Mouse (Mus musculus) retina, embryonic 14.5 days (tissue): ENCODE data around the gene Mettl22.

Experiments used
- DNase-seq: peaks from one replicate; pipeline ENCODE4 v3.0.0-alpha.2; 2015; ENCODE audit warnings: low spot score

The Mettl22 gene

GRCm38 (mm10) chr16:8512830-8513229, 42.2 kb downstream of the Mettl22 start:
- no peak for DNase-seq

- peak; percentile 96 for DNase-seq
Observed at GRCm38 (mm10) chr16:8513236-8513906, 42.8 kb downstream of the Mettl22 start, which contains the start of gene Abat. Abat (plus strand) TSS chr16:8513429.

GRCm38 (mm10) chr16:8514180-8514579, 43.6 kb downstream of the Mettl22 start:
- DNase-seq = no peak

DNA sequence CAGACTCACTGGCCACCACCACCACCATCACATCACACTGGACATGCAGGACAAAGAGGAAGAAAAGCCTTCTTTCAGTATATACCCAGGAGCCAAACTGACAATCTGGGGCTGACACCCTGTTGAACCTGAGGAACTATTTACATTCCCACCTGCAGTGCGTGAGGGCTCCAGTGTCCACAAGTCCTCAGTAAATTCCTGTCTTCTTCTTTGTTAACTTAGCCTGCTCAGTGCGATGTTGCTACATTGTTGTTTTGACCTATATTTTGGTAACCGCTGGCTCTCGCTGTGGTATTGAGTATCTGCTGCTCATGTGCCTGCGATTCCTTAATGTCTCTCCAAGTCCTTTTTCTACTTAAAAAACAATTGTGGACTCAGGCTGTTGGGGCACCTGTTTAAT, 49.9 kb downstream of the Mettl22 start:
- DNase-seq = no peak

- no peak for DNase-seq
Observed at GRCm38 (mm10) chr16:8521322-8521721, 50.7 kb downstream of the Mettl22 start.

- DNase-seq = peak; percentile 44
Observed at GRCm38 (mm10) chr16:8523480-8524144, 53.0 kb downstream of the Mettl22 start.

- DNase-seq = no peak
Observed at GRCm38 (mm10) chr16:8524163-8524847, 53.7 kb downstream of the Mettl22 start.

DNA sequence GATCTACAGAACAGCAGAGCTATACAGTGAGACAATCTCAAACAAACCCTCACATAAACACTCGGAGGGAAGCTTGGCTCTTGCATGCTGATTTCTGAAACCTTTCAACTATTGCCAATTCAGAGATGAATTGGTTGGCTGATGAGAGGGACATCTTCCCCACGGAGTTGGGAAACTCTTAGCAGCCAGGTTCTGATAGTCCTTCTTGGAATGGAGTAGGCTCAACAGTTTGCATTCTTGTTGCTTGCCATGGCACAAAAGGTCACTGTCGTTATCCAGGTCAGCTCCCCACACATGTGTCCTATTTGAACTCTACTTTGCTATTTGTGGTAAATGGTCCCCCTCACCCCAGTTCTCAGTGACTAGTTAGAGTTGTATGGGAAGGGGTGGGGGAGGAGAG, 54.7 kb downstream of the Mettl22 start:
- DNase-seq = no peak

DNA sequence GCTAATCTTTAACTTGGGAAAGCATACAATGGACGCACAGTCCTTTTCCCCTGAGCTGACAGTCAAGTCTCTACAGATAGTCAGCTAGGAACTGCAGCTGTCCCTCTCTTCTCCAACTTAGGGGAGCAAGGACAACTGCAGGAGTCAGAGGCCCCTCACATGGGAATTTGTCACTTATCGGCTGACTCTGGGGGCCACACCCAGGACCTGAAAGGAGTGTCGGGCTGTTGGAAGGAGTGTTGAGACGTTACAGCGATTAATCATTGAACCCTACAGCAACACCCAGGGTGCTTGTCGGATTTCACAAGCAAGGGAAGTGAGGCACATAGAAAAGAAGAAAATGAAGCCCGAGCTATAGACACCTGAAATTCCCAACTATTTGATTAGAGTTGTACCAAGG, 55.3 kb downstream of the Mettl22 start:
- no peak for DNase-seq

GRCm38 (mm10) chr16:8529389-8529788, 58.8 kb downstream of the Mettl22 start:
- no peak for DNase-seq

GRCm38 (mm10) chr16:8530018-8530417, 59.4 kb downstream of the Mettl22 start:
- no peak for DNase-seq

DNA sequence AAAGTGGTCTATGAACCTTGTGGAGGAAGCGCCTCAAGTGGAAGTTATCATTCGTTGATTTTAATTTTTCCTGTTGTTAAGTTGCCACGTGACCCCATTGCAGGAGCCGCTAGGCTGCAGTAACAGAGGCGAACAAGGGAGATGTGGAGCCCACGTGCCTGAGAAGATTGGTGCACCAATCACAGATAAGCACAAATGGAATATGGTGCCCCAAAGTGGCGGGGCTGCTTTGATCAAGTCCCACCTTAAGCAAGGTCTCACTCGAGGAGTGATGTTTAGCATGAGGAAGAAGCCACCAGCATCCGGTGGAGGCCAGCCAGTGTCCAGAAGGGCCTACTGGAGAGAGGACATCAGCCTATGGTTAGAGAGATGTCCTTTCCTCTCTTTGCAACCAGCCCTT, 61.9 kb downstream of the Mettl22 start:
- DNase-seq = no peak

- DNase-seq = no peak
Observed at GRCm38 (mm10) chr16:8532894-8533293, 62.3 kb downstream of the Mettl22 start.

GRCm38 (mm10) chr16:8533477-8533876, 62.9 kb downstream of the Mettl22 start:
- no peak for DNase-seq

GRCm38 (mm10) chr16:8534466-8535200, 64.0 kb downstream of the Mettl22 start:
- DNase-seq = peak; percentile 57

GRCm38 (mm10) chr16:8535411-8535810, 64.8 kb downstream of the Mettl22 start:
- DNase-seq = peak; percentile 64

DNA sequence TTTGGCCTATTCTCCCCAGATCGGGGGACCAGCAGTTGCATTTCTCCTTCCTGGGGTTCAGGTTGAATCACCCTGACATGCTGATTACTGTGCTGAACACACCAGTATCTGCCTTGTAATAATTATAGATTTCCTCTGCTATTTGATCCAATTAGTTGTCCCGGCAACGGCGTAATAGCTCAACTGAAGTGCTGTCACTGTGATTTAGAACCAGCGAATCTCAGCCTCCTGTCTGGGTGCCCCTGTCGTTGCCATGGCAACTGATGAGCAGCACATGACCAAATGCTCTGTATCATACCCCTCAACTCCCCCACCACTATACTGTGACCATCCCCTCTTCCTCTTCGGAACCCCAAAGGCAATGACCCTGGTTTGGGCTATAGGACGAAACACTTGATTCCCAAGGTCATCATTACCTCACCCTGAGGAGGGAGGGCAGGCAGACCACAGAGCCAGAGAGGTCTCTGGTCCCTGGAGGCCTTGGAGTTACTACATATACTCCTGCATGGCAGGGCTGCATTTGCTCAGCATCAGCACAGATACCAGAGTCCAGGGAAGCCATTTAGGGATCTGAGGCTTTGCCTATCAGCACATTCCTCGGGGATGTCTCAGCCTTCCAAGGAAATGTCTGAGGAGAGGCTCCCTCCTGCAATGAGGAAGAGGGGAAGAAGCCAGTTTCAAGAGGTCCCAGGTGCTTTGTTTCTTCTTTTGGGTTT, 68.7 kb downstream of the Mettl22 start:
- peak; percentile 89 for DNase-seq
